Mouse (Mus musculus) limb, embryonic 11.5 days (tissue): ENCODE measurements around the gene Cux1. TPM values are rescaled to one million over a fixed set of nuclear protein-coding genes. Genes with fewer than 3 reads are reported as not detected.

ENCODE experiments used
- ATAC-seq: fragments of 200-750 bp; cut with Nextera tagmentation; 2 replicates; pipeline ENCODE4 v1.8.0; 2017; ENCODE audit warnings: low read depth; ENCODE audit not compliant: insufficient number of reproducible peaks, low FRiP score, low TSS enrichment
- DNase-seq: peaks from one replicate; pipeline ENCODE4 v3.0.0-alpha.2; 2015; ENCODE audit warnings: low spot score
- H3K27ac ChIP-seq: fragments of 300-500 bp; sonication (generic); replicated peaks from 2 replicates; pipeline ENCODE4 v1.5.1; 2014; ENCODE audit warnings: low read depth, mild to moderate bottlenecking, low read length
- H3K27me3 ChIP-seq: fragments of 300-500 bp; sonication (generic); 2 replicates; pipeline ENCODE4 v1.6.1; 2014; ENCODE audit warnings: mild to moderate bottlenecking, low read length, mixed read lengths; ENCODE audit not compliant: control insufficient read depth, insufficient read depth
- H3K36me3 ChIP-seq: fragments of 300-500 bp; sonication (generic); 2 replicates; pipeline ENCODE4 v1.6.1; 2014; ENCODE audit warnings: mild to moderate bottlenecking, low read length, moderate library complexity, mixed read lengths; ENCODE audit not compliant: control insufficient read depth, insufficient read depth
- H3K4me1 ChIP-seq: fragments of 300-500 bp; sonication (generic); 2 replicates; pipeline ENCODE4 v1.6.1; 2014; ENCODE audit warnings: low read length, mixed read lengths; ENCODE audit not compliant: control insufficient read depth, insufficient read depth
- H3K4me2 ChIP-seq: fragments of 300-500 bp; sonication (generic); 2 replicates; pipeline ENCODE4 v1.6.1; 2014; ENCODE audit warnings: low read depth, mild to moderate bottlenecking, moderate library complexity; ENCODE audit not compliant: severe bottlenecking
- H3K4me3 ChIP-seq: fragments of 300-500 bp; sonication (generic); 2 replicates; pipeline ENCODE4 v1.5.1; 2014; ENCODE audit warnings: low read depth, low read length
- H3K9ac ChIP-seq: fragments of 300-500 bp; sonication (generic); 2 replicates; pipeline ENCODE4 v1.6.1; 2014; ENCODE audit warnings: mild to moderate bottlenecking, low read length
- H3K9me3 ChIP-seq: fragments of 300-500 bp; sonication (generic); 2 replicates; pipeline ENCODE4 v1.6.1; 2016; ENCODE audit warnings: low read length; ENCODE audit not compliant: control insufficient read depth
- whole genome bisulfite sequencing: fragments of 180-500 bp; shearing (Covaris S2); extraction: QIAGEN DNeasy Blood & Tissue Kit; methylation state at CpG from one replicate; pipeline ENCODE4 v1.1.7; 2014; 5-methylcytosine and 5-hydroxymethylcytosine counted together
- polyA plus RNA-seq: library from polyadenylated mRNA; unstranded; fragments of >200 nt; fragmentation: Nextera tagmentation; extraction: Ambion mirVana; gene quantifications from 2 replicates; pipeline ENCODE4 v1.2.1, GENCODE M21; 2014

The Cux1 gene
- polyA plus RNA-seq, 1 experiment from 2014 or later, result 65.6 TPM

DNA sequence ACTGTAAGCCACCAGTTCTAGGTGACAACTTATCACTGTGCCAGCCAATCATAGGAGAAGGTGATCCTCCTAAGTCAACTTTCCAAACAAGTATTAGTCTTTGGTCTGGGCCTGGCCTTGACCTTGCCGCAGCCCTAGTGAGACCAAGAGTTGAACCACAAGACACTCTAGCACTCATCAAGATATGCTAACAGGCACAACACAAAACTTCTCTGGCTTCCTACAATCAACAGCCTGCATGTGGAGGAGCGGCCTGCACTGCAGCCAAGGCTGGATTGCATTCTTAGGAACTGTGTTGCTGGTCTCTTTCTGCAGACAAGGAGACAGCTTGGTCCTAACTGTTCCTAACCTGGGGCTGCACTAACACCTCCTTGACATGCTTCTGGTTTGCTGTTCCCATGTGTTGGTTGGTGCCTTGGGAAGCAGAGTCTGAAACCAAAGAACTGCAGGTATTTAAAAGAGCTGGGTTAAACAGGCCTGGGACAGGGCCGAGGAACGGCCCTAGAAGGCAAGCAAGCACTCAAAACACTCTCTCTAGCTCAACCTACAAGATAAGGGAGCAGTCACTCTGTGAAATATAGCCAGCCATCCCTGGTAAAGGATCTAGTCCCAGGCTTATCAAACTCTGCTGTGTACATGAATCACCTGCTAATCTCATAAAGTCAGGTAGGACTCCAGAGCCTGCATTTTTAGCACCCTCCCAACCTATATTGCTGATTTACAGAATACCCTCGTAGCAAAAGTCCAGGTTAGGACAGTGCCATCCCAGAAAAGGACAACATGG lies 27.0 kb downstream of the Cux1 start:
- WGBS, result 93% methylated on average over 5 of the region's 5 CpGs
- Histone ChIP-seq H3K27ac (no peak overlapping the region), H3K27me3 (no peaks in the 10 kb centered on the region), H3K9ac (no peak overlapping the region), H3K4me2 (no peak overlapping the region), H3K9me3 (no peaks in the 10 kb centered on the region), H3K4me3 (no peak overlapping the region), H3K36me3 (no peaks in the 10 kb centered on the region), H3K4me1 (no peaks in the 10 kb centered on the region)
- DNase-seq (no peak), ATAC-seq (no peak)

DNA sequence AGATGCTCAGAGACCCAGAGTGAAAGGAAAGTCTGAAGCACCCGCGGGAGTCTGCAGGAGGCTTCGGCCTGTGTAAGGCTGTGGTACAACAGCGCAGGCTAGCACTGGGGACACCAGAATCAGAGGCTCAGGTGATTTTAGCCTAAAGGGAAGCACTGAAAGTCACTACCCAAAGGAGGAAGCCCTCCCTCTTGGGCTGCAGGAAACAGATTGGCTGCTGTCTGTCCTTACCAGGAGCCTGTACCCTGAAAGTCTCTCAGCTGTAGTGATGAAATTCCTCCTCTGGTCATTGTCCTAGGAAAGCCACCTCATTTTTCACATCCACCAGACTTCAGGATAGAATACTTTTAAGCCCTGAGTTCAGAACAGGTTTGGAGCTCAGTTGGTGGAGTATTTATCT lies 30.5 kb downstream of the Cux1 start:
- no peak for DNase-seq
- H3K4me3 ChIP-seq, result no peak overlapping the region
- no peaks in the 10 kb centered on the region for H3K4me1 ChIP-seq
- H3K4me2 ChIP-seq, result no peak overlapping the region
- H3K27me3 ChIP-seq, result no peaks in the 10 kb centered on the region
- H3K9ac ChIP-seq, result no peak overlapping the region
- H3K36me3 ChIP-seq, result no peaks in the 10 kb centered on the region
- no peak for ATAC-seq
- WGBS, result 84% methylated on average over 4 of the region's 4 CpGs
- no peaks in the 10 kb centered on the region for H3K9me3 ChIP-seq
- no peak overlapping the region for H3K27ac ChIP-seq

DNA sequence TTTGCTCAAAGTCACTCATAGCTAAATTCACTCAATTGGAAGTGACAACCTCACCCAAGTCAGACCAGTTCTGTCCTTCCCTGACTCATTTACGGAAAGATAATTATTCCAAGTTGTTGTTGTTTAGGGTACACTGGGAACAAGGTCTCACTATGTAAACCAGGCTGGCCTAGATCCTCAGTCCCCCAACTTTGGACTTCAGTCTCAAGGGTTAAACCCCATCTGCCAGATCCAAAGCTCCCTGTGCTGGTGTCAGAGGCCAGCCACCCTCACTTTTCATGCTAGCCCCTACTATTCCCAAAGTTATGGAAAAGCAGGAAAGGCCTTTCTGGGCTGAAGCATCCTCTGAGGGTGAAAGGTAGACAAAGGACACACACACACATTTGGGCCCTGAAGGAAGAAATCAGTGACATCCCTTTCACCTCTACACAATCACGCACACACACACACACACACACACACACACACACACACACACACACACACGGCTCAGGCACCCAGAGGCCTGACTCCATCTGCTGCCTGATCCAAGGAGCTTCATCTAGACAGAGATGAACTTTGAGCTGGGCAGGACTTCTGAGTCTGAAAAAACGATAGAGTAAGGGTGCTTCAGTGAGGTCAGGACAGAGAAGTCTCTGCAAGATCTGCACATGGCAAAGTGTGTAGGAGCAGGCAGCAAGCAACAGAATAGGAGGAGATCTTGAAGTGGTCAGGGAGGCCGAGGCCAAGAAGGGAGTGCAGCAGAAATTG lies 31.1 kb downstream of the Cux1 start:
- Histone ChIP-seq H3K27ac (no peak overlapping the region), H3K4me3 (no peak overlapping the region), H3K9me3 (no peaks in the 10 kb centered on the region), H3K27me3 (no peaks in the 10 kb centered on the region), H3K36me3 (no peaks in the 10 kb centered on the region), H3K9ac (no peak overlapping the region), H3K4me2 (no peak overlapping the region), H3K4me1 (no peaks in the 10 kb centered on the region)
- DNase-seq (no peak), ATAC-seq (no peak)
- 74% methylated on average over 5 of the region's 5 CpGs for WGBS

DNA sequence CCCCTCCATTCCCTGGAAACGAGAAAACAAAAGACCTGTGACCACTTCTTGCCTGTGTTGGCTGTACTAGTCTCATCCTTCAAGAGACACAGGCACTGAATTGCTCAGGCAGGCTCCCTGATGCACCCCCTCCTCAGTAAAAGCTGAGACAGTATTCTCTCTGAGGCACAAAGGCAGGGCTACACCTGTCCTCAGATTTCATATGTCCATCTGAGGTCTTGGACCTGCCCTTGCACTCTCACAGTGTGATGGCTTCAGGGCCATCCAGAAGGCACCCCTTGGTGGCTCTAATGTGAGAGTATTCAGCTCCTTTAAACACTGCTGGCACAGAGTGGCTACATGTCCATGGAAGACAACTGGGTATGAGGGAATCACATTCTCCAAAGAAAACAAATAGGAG lies 32.1 kb downstream of the Cux1 start:
- no peak overlapping the region for H3K4me2 ChIP-seq
- no peaks in the 10 kb centered on the region for H3K9me3 ChIP-seq
- no peaks in the 10 kb centered on the region for H3K4me1 ChIP-seq
- no peak overlapping the region for H3K4me3 ChIP-seq
- no peaks in the 10 kb centered on the region for H3K27me3 ChIP-seq
- H3K9ac ChIP-seq, result no peak overlapping the region
- H3K27ac ChIP-seq, result no peak overlapping the region
- ATAC-seq, result no peak
- no peaks in the 10 kb centered on the region for H3K36me3 ChIP-seq
- DNase-seq, result no peak
- WGBS, result 73% methylated on average over 1 of the region's 1 CpGs

DNA sequence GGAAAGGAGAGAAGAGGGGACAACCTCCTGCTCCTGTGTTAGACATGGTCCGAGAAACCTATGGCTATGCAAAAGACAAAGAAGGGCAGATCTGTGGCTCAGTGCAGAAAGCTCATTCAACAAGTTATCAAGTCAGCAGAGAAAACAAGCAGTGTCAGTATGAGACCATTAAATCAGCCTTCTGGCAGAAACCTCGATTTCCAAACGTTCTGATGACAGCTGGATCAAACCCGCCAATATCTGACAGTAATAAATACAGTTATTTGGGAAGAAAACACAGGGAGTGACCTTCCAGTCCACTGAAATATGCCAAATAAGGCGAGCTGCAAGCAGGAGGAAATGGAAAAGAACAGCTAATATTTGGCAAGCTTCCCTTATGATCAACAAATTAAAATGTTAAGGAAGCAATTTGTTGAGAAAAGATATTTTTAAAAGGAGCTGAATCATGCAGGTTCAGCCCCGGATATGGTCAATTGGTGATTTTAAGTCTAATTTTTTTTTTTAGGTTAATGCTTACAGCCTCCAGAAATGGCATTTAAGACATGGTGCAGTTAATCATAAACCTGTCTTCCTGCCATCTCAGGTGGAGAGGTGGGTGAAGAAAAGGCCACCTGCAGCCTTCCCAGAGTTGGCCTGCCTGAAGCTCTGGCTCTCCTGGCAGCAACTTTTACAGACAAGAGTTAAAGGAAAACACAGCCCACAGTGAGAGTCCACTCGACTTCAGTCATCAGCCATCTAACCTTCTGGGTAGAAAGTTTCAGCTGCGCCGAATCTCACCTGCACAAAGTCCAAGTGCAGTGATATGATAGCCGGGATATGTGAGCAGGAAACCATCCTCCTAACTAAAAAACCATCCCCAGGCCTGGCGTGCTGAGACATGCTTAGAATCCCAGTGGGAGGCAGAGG lies 33.7 kb downstream of the Cux1 start:
- no peak for ATAC-seq
- WGBS, result 82% methylated on average over 11 of the region's 11 CpGs
- DNase-seq, result no peak

DNA sequence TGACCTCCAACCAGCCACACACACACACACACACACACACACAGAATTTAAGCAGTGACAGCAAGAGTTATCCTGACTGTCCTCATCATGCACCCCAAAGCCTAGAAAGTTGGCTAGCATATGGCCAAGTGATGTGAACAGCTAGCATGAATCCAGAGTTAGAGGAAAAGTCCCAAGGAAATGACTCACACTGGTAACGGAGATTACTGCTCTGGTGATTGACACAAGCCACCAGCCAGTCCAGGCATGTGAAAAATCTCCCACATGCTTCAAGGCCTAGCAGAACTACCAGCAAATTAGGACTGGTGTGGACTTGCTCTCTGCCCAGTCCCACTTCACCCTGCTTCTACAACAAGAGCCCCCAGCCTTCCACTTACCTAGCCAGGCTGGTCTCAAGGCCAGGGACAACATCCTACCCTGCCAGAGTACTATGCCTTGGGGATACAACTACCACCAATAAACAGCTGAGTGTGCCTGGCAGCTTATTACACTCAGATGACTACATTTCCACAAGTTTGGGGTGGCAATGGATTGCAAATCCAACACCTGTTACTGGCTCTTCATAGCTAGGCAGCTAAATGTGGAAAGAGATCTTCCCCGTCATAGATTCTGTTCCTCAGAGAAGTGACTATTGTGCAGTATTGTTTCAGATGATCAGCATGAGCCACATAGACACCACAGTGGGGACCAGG lies 35.5 kb downstream of the Cux1 start:
- Histone ChIP-seq H3K9ac (no peak overlapping the region), H3K27me3 (no peaks in the 10 kb centered on the region), H3K9me3 (no peaks in the 10 kb centered on the region), H3K36me3 (no peaks in the 10 kb centered on the region), H3K4me2 (no peak overlapping the region), H3K4me1 (no peaks in the 10 kb centered on the region), H3K4me3 (no peak overlapping the region), H3K27ac (no peak overlapping the region)
- no peak for DNase-seq
- 77% methylated on average over 2 of the region's 2 CpGs for WGBS
- no peak for ATAC-seq

More for the DNA sequence above, 33.7 kb downstream of the Cux1 start:
- Histone ChIP-seq H3K4me1 (no peaks in the 10 kb centered on the region), H3K27me3 (no peaks in the 10 kb centered on the region), H3K9me3 (no peaks in the 10 kb centered on the region), H3K36me3 (no peaks in the 10 kb centered on the region), H3K4me2 (no peak overlapping the region), H3K27ac (no peak overlapping the region), H3K9ac (no peak overlapping the region), H3K4me3 (no peak overlapping the region)

DNA sequence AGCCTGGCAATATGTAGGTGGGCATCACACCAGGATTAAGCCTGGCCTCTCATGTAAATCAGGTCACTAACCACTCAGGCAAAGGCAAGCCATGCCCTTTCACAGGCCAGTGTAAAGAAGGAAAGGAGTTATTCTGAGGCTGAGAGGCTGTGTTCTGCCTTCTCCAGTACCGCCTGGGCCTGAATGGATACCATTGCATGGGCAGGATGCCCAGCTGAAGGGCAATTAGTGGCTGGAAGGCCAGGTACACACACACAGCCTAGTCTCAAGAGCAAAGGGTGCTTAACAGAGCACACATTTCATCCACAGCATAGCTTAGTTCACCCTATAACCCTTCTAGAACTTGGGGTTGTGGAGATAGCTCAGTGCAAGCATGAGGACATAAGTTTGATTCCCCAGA lies 36.4 kb downstream of the Cux1 start:
- Histone ChIP-seq H3K9ac (no peak overlapping the region), H3K4me3 (no peak overlapping the region), H3K4me1 (no peaks in the 10 kb centered on the region), H3K27me3 (no peaks in the 10 kb centered on the region), H3K27ac (no peak overlapping the region), H3K4me2 (no peak overlapping the region), H3K36me3 (no peaks in the 10 kb centered on the region), H3K9me3 (no peaks in the 10 kb centered on the region)
- no peak for DNase-seq
- 94% methylated on average over 1 of the region's 1 CpGs for WGBS
- ATAC-seq, result no peak

DNA sequence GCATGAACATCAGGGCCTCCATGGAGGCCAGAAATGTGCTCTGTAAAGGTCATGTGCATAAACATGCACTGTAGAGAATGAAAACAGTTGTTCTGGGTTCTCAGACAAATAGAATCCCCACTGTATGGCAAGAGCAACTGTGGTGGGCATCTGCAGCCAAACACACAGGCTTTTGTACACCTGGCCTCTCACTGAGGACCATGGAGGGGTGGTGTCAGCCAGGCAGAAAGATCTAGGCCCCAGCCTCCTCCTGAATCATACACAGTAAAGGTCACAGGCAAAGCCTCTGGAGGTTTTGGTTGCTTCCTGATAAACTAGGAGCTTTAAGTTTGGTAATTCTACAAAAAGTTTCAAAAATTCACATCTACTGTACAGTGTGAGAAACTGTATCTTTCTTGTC lies 38.1 kb downstream of the Cux1 start:
- Histone ChIP-seq H3K4me3 (no peak overlapping the region), H3K27me3 (no peaks in the 10 kb centered on the region), H3K36me3 (no peaks in the 10 kb centered on the region), H3K4me2 (no peak overlapping the region), H3K9me3 (no peaks in the 10 kb centered on the region), H3K4me1 (no peaks in the 10 kb centered on the region), H3K27ac (no peak overlapping the region), H3K9ac (no peak overlapping the region)
- ATAC-seq (no peak), DNase-seq (no peak)
